Mouse (Mus musculus) megakaryocyte, embryonic 14.5 days (primary cell): ENCODE data around the gene Oprm1. TPM values are rescaled to one million over a fixed set of nuclear protein-coding genes. Genes with fewer than 3 reads are reported as not detected.

Experiments used
- H3K27me3 ChIP-seq: replicated peaks from 2 replicates; pipeline ENCODE3; 2012; ENCODE audit warnings: inconsistent platforms
- H3K36me3 ChIP-seq: replicated peaks from 2 replicates; pipeline ENCODE3; 2012; ENCODE audit warnings: low read length, inconsistent platforms, mixed read lengths
- H3K4me1 ChIP-seq: 2 replicates; pipeline ENCODE4 v1.6.1; 2012; ENCODE audit warnings: inconsistent platforms
- H3K4me3 ChIP-seq: replicated peaks from 2 replicates; pipeline ENCODE3; 2012; ENCODE audit warnings: moderate library complexity, mild to moderate bottlenecking, inconsistent platforms
- H3K9me3 ChIP-seq: 2 replicates; pipeline ENCODE4 v1.6.1; 2012; ENCODE audit warnings: inconsistent platforms
- FLI1 ChIP-seq: IDR thresholded peaks from 2 replicates; pipeline ENCODE4 v1.6.1; 2012; ENCODE audit warnings: low read length, inconsistent platforms, mixed read lengths
- GATA1 ChIP-seq: IDR thresholded peaks from 3 replicates; pipeline ENCODE4 v1.6.1; 2012; ENCODE audit warnings: mixed read lengths, low read length, inconsistent platforms, borderline replicate concordance
- polyA plus RNA-seq: library from polyadenylated mRNA; stranded (reverse); fragments of >175 nt; gene quantifications from 2 replicates; pipeline ENCODE4 v1.2.3, GENCODE M21; 2012; ENCODE audit warnings: low replicate concordance; ENCODE audit not compliant: insufficient read depth

Gene Oprm1
- polyA plus RNA-seq, 1 experiment: not detected

- Histone ChIP-seq H3K9me3 (peaks cover 14% of the 10 kb centered on the region), H3K4me3 (no peak overlapping the region), H3K4me1 (peaks cover 14% of the 10 kb centered on the region), H3K27me3 (no peaks in the 10 kb centered on the region), H3K36me3 (no peaks in the 10 kb centered on the region)
- TF ChIP-seq FLI1 (no peak), GATA1 (no peak)
Measured at GRCm38 (mm10) chr10:7074231-7074630, 315.9 kb downstream of the Oprm1 start.

- H3K36me3 ChIP-seq: no peaks in the 10 kb centered on the region
- H3K4me1 ChIP-seq: peaks cover 14% of the 10 kb centered on the region
- H3K27me3 ChIP-seq: no peaks in the 10 kb centered on the region
- H3K4me3 ChIP-seq: no peak overlapping the region
- H3K9me3 ChIP-seq: peaks cover 14% of the 10 kb centered on the region
- TF ChIP-seq GATA1 (no peak), FLI1 (no peak)
Measured at GRCm38 (mm10) chr10:7075661-7076060, 317.4 kb downstream of the Oprm1 start.

GRCm38 (mm10) chr10:7076201-7076600, 317.9 kb downstream of the Oprm1 start:
- H3K4me3 ChIP-seq: no peak overlapping the region
- H3K4me1 ChIP-seq: peaks cover 14% of the 10 kb centered on the region
- H3K36me3 ChIP-seq: no peaks in the 10 kb centered on the region
- peaks cover 14% of the 10 kb centered on the region for H3K9me3 ChIP-seq
- no peaks in the 10 kb centered on the region for H3K27me3 ChIP-seq
- TF ChIP-seq GATA1: no peak
- no peak for TF ChIP-seq FLI1

DNA sequence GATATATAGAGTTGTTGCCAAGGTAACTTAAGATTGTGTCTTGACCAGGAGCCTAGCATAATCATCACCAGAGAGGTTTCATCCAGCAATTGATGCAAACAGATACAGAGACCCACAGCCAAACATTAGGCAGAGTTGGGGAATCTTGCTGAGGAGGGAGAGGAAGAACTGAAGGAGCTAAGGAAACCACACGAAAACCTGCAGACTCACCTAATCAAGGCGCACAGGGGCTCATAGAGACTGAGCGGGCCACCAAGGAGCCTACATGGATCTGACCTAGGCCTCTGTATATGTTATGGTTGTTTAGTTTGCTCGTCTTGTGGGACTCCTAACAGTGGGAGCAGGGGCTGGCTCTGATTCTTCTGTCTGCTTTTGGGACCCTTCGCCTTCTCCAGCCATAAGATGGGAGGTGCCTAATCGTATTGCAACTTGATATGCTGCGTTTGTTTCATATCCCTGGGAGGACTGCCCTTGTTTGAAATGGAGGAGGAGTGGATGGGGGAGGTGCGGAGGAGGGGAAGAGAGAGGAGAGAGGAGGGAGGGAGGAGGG, 318.4 kb downstream of the Oprm1 start:
- TF ChIP-seq GATA1 (no peak), FLI1 (no peak)

DNA sequence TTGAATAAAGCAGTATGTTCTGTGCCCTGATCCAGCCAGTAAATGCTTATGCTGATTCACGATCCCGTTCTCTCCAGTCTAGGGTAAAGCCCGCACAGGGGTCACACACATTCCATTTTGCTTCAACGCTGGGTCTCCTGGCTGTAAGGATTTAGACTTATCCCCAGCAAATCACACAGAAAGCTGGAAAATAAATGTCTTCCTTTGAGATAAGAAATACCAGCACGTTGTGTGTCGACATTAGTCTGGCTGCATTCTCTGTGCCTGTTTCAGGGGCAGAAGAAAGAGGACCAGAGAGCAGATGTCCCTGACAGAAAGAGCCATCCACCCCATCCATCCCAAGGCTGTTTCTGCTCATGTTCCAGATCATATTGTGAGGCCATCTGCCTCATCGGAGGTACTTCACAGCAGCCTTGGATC, 319.1 kb downstream of the Oprm1 start:
- Histone ChIP-seq H3K4me3 (no peak overlapping the region), H3K36me3 (no peaks in the 10 kb centered on the region), H3K9me3 (peaks cover 14% of the 10 kb centered on the region), H3K27me3 (no peaks in the 10 kb centered on the region), H3K4me1 (peaks cover 10% of the 10 kb centered on the region)
- TF ChIP-seq FLI1: no peak
- no peak for TF ChIP-seq GATA1

More for the DNA sequence above, 318.4 kb downstream of the Oprm1 start:
- no peaks in the 10 kb centered on the region for H3K36me3 ChIP-seq
- H3K9me3 ChIP-seq: peaks cover 14% of the 10 kb centered on the region
- H3K4me1 ChIP-seq: peaks cover 11% of the 10 kb centered on the region
- H3K27me3 ChIP-seq: no peaks in the 10 kb centered on the region
- H3K4me3 ChIP-seq: no peak overlapping the region

GRCm38 (mm10) chr10:7077971-7078370, 319.7 kb downstream of the Oprm1 start:
- no peaks in the 10 kb centered on the region for H3K27me3 ChIP-seq
- H3K4me3 ChIP-seq: no peak overlapping the region
- no peaks in the 10 kb centered on the region for H3K36me3 ChIP-seq
- H3K4me1 ChIP-seq: peaks cover 10% of the 10 kb centered on the region
- peaks cover 11% of the 10 kb centered on the region for H3K9me3 ChIP-seq
- TF ChIP-seq FLI1: no peak
- no peak for TF ChIP-seq GATA1

Other genes starting within 250 kb of the Oprm1 start
- gene Gm10945, start 3.3 kb downstream of the Oprm1 start, polyA plus RNA-seq: not detected in 2 replicates